8 mouse cellular contexts compared by ENCODE assay signal in genomic region chr4:128579182-128579581, GRCm38 (mm10). TPM values are rescaled to one million over a fixed set of nuclear protein-coding genes. Genes with fewer than 3 reads are reported as not detected.
DNase-seq lines count a peak whose midpoint lies in the region; ATAC-seq and TF ChIP-seq lines count a peak whose summit lies in the region.

No protein-coding gene starts in this region.

- H3K36me3 ChIP-seq in CH12.LX (replicated peaks in 1 of 2; ENCODE audit: control insufficient read depth in 1 of 2, insufficient read depth in 1 of 2, low read length in 1 of 2) = peaks cover 11 to 63% of the 10 kb centered on the region in 2 experiments
- H3K36me3 ChIP-seq in hindbrain, postnatal 0 days (ENCODE audit: insufficient read depth, low read length) = peaks cover 19% of the 10 kb centered on the region

- H3K27ac ChIP-seq in CH12.LX (ENCODE audit: insufficient read depth, low read depth) = no peak overlapping the region
- H3K27ac ChIP-seq in hindbrain, postnatal 0 days = no peak overlapping the region

- in situ Hi-C loops in CH12.LX (cut with MboI; ENCODE audit: low pct_ligation_motif_present, low pct_unique_long_range_greater_than_20kb, low sequenced_read_pairs) = no loop called here

- H3K27me3 ChIP-seq in CH12.LX (replicated peaks) = no peaks in the 10 kb centered on the region
- H3K27me3 ChIP-seq in hindbrain, postnatal 0 days (ENCODE audit: insufficient read depth, low read length) = no peaks in the 10 kb centered on the region

- TF ChIP-seq RAD21 in CH12.LX (IDR thresholded peaks at IDR 0.05; ENCODE audit: low read depth, low read length) = no peak; the same call in none of the 2 replicates

- H3K4me3 ChIP-seq in CH12.LX (replicated peaks in 1 of 3; ENCODE audit: low read depth in 2 of 3, low read length in 2 of 3, poor library complexity in 1 of 3) = no peak overlapping the region
- no peak overlapping the region for H3K4me3 ChIP-seq in hindbrain, postnatal 0 days (ENCODE audit: low read length)

- DNase-seq in adrenal gland, adult 18-20 months (ENCODE audit: low spot score in 2 of 2) = peak; percentile 44 to 60
- no peak for DNase-seq in adrenal gland, adult 8-10 months
- DNase-seq in CH12.LX (ENCODE audit: extremely low read depth) (peak; percentile 39), MN1 (ENCODE audit: low spot score) (no peak)
- DNase-seq in hindbrain, postnatal 0 days (ENCODE audit: low spot score) = no peak
- DNase-seq in urinary bladder, postnatal 10 days (ENCODE audit: low spot score) = no peak

- H3K4me1 ChIP-seq in CH12.LX (ENCODE audit: control insufficient read depth in 1 of 2, insufficient read depth in 2 of 2) = no peaks in the 10 kb centered on the region
- no peaks in the 10 kb centered on the region for H3K4me1 ChIP-seq in hindbrain, postnatal 0 days (ENCODE audit: insufficient read depth, low read length)

- H3K9ac ChIP-seq in CH12.LX (ENCODE audit: insufficient read depth, low read depth) = no peak overlapping the region
- no peak overlapping the region for H3K9ac ChIP-seq in hindbrain, postnatal 0 days (replicated peaks; ENCODE audit: low read length)

- peak; percentile 33 to 56; a peak in 3 of 4 replicates for TF ChIP-seq CTCF in CH12.LX (conservative IDR thresholded peaks at IDR 0.05 in 1 of 2, IDR thresholded peaks at IDR 0.05 in 1 of 2; ENCODE audit: low read depth in 2 of 2, low read length in 2 of 2)
- TF ChIP-seq CTCF in hindbrain, postnatal 0 days (IDR thresholded peaks at IDR 0.05; ENCODE audit: low read depth) = no peak

- TF ChIP-seq POLR2A in CH12.LX (IDR thresholded peaks at IDR 0.05; ENCODE audit: low read depth, low read length) = no peak

- no peaks in the 10 kb centered on the region for H3K79me2 ChIP-seq in CH12.LX (replicated peaks; ENCODE audit: control insufficient read depth, extremely low read depth, insufficient read depth, poor library complexity, severe bottlenecking)

- peaks cover 36% of the 10 kb centered on the region for H3K9me3 ChIP-seq in CH12.LX (replicated peaks; ENCODE audit: low read length)
- H3K9me3 ChIP-seq in hindbrain, postnatal 0 days (ENCODE audit: low read length) = peaks cover 20% of the 10 kb centered on the region

- dilution Hi-C loops in CH12.LX (cut with MboI; ENCODE audit: extremely low pct_ligation_motif_present, extremely low pct_unique_long_range_greater_than_20kb, low sequenced_read_pairs) = no loop called here

- ATAC-seq in granulocyte monocyte progenitor cell, adult 5-6 weeks (replicated peaks; ENCODE audit: poor library complexity, severe bottlenecking) = peak; percentile 52; the same call in 1 of the 2 replicates
- ATAC-seq in megakaryocyte-erythroid progenitor cell, adult 5-6 weeks (replicated peaks; ENCODE audit: low FRiP score, low TSS enrichment, poor library complexity, severe bottlenecking) = peak; percentile 83
- ATAC-seq in hindbrain, postnatal 0 days = no peak

- no peak overlapping the region for H3K4me2 ChIP-seq in CH12.LX (ENCODE audit: insufficient read depth, low read depth, poor library complexity, severe bottlenecking)
- no peak overlapping the region for H3K4me2 ChIP-seq in hindbrain, postnatal 0 days (ENCODE audit: low read depth, low read length)

- no peak for TF ChIP-seq EP300 in CH12.LX (IDR thresholded peaks at IDR 0.05; ENCODE audit: low read length)

- 67% methylated on average over 4 of the region's 4 CpGs for WGBS in hindbrain, postnatal 0 days

TF ChIP-seq in CH12.LX, 34 proteins besides CTCF, POLR2A, EP300 and RAD21:
- no peak for TF ChIP-seq TCF12 (IDR thresholded peaks at IDR 0.05; ENCODE audit: low read depth, low read length)
- no peak for TF ChIP-seq MAFK (IDR thresholded peaks at IDR 0.05; ENCODE audit: insufficient replicate concordance, low read length)
- no peak for TF ChIP-seq CHD1 (IDR thresholded peaks at IDR 0.05; ENCODE audit: low read depth, low read length)
- TF ChIP-seq IRF4 (IDR thresholded peaks at IDR 0.05; ENCODE audit: low read depth, low read length) = no peak
- TF ChIP-seq SMC3 (IDR thresholded peaks at IDR 0.05; ENCODE audit: low read depth, low read length) = peak; percentile 12; the same call in 1 of the 2 replicates
- TF ChIP-seq MYC (IDR thresholded peaks at IDR 0.05; ENCODE audit: low read depth, low read length) = no peak
- no peak for TF ChIP-seq E2F4 (IDR thresholded peaks at IDR 0.05; ENCODE audit: insufficient replicate concordance, low read depth, low read length)

RNA-seq across cellular contexts. Expression of gene Zscan20, which starts 30.7 kb away (rescaled TPM):
- 1 to 10 TPM; 4.6 to 6.6 TPM for total RNA-seq in adrenal gland, adult 18-20 months (2021)
- 10 to 100 TPM in 1 of 4 experiments, 1 to 10 TPM in 3; 5.5 to 13.4 (median 8.9) TPM for total RNA-seq in adrenal gland, adult 8-10 months (2022)
- 5.9 and 7.6 TPM in 2 replicates for total RNA-seq in CH12.LX (2012; rRNA removed)
- total RNA-seq in CH12.LX (2014; rRNA removed) = 2.4 and 3.4 TPM in 2 replicates
- 4.2 and 4.9 TPM in 2 replicates for polyA plus RNA-seq in CH12.LX (2012; ENCODE audit: insufficient read length, low read depth)
- total RNA-seq in granulocyte monocyte progenitor cell, adult 5-6 weeks (2014; fragmentation: Nextera tagmentation) = 3.0 and 11.8 TPM in 2 replicates
- 2.2 and 3.0 TPM in 2 replicates for total RNA-seq in granulocyte monocyte progenitor cell, adult 5-6 weeks (2017)
- total RNA-seq in megakaryocyte-erythroid progenitor cell, adult 5-6 weeks (2014; fragmentation: Nextera tagmentation) = 4.0 and 8.6 TPM in 2 replicates
- 3.4 and 6.9 TPM in 2 replicates for total RNA-seq in megakaryocyte-erythroid progenitor cell, adult 5-6 weeks (2017)
- 6.7 and 15.3 TPM in 2 replicates for total RNA-seq in hindbrain, postnatal 0 days (2014; rRNA removed)
- polyA plus RNA-seq in hindbrain, postnatal 0 days (2015; fragmentation: Nextera tagmentation; extraction: Ambion mirVana) = 1.8 and 1.9 TPM in 2 replicates

RNA-seq across cellular contexts. Expression of gene Tlr12, which starts 39.2 kb away (rescaled TPM):
- total RNA-seq in adrenal gland, adult 18-20 months (2021) = 1 to 10 TPM in 1 of 2 experiments, under 1 TPM in 1; 0.53 to 1.9 TPM
- 1 to 10 TPM in 2 of 4 experiments, under 1 TPM in 2; 0.63 to 3.3 (median 1.6) TPM for total RNA-seq in adrenal gland, adult 8-10 months (2022)
- total RNA-seq in CH12.LX (2012; rRNA removed) (0.04 TPM in 1 of 2 replicates, not detected in the other), CH12.LX (2014; rRNA removed) (0.12 and 0.31 TPM in 2 replicates)
- 0.14 and 0.15 TPM in 2 replicates for polyA plus RNA-seq in CH12.LX (2012; ENCODE audit: insufficient read length, low read depth)
- total RNA-seq in granulocyte monocyte progenitor cell, adult 5-6 weeks (2014; fragmentation: Nextera tagmentation) = 0.82 and 2.3 TPM in 2 replicates
- total RNA-seq in granulocyte monocyte progenitor cell, adult 5-6 weeks (2017) = 0.13 TPM in 1 of 2 replicates, not detected in the other
- total RNA-seq in megakaryocyte-erythroid progenitor cell, adult 5-6 weeks (2014; fragmentation: Nextera tagmentation) = 0.28 and 0.72 TPM in 2 replicates
- total RNA-seq in megakaryocyte-erythroid progenitor cell, adult 5-6 weeks (2017) = 0.14 TPM in 1 of 2 replicates, not detected in the other
- 1.0 and 1.2 TPM in 2 replicates for total RNA-seq in hindbrain, postnatal 0 days (2014; rRNA removed)
- polyA plus RNA-seq in hindbrain, postnatal 0 days (2015; fragmentation: Nextera tagmentation; extraction: Ambion mirVana) = 0.89 and 1.4 TPM in 2 replicates

Comparison
In these comparisons a context has a peak if more than half of its experiments do, and no peak if none do; other contexts are left out.
1. DNase-seq: peak in adrenal gland, adult 18-20 months (2 of 2) and CH12.LX (single experiment); none in adrenal gland, adult 8-10 months (single experiment), hindbrain, postnatal 0 days (single experiment), MN1 (single experiment) and urinary bladder, postnatal 10 days (single experiment).